Mouse (Mus musculus) gastrocnemius, postnatal 10 days (tissue): Measurements from ENCODE around the gene Utrn. TPM values are rescaled to one million over a fixed set of nuclear protein-coding genes. Genes with fewer than 3 reads are reported as not detected.

Source experiments
- DNase-seq: peaks from one replicate; pipeline ENCODE4 v3.0.0; 2021; ENCODE audit warnings: mixed read lengths
- total RNA-seq, 2 experiments: library from RNA; stranded (reverse); gene quantifications; 2 replicates each; pipeline ENCODE4 v1.2.3; 2021

The Utrn gene
- total RNA-seq, 2 experiments from 2014 or later, result 60.0 to 71.8 TPM

DNA sequence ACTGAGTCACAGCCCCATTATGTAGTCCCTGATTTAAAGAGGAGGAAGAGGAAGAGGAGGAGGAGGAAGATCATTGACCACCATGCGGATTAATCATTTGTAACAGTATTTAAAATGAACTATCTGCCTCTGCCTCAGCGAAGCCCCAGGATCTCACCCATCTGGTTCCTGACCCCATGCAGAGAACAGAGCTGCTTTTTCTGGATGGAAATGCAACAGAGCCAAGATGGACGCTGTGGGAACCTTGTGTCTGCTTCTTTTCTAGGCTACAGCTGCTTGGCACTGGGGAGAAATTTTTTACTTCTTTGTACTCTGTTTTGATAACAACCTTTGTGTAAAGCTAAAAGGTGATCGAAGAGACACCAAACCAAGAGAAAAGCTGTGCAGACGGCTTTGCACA lies 137.7 kb downstream of the Utrn start:
- DNase-seq, result no peak

DNA sequence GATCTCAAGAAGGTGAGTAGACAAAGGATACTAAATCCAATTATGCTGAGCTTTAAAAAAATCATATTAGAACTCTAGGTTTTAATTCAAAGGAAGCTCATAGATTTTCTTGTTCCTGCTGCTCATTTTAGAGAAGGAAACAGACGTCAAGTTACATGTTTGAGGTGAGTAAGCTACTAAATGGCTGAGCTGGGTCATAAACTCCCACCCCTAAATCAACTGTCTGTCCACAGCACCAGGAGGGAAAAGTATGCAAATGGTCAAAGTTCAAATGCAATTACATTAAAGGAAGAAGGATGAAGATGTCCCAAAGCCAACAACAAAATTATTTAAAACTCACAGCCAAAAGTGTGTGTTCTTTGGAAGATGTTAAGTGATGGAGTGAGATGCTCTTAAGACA lies 139.5 kb downstream of the Utrn start:
- no peak for DNase-seq

DNA sequence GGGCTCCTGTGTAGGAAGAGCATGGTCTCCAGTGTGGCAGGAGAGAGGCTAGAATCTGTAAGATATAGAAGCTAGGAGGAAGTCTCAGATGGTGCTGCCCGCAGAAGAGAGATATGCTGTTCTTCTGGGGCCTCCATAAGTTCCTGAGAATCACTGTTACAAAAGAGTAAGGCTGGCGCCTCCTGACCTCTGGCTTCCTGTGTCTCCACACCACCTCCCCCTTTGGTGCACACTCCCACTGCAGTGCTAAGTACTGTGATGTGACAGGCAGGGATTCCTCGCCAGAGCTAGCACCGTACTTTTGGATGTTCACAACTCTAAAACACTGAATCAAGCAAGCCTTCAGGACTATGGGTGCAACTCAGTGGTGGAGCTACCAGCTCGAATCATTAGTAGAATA lies 140.1 kb downstream of the Utrn start:
- DNase-seq, result no peak

DNA sequence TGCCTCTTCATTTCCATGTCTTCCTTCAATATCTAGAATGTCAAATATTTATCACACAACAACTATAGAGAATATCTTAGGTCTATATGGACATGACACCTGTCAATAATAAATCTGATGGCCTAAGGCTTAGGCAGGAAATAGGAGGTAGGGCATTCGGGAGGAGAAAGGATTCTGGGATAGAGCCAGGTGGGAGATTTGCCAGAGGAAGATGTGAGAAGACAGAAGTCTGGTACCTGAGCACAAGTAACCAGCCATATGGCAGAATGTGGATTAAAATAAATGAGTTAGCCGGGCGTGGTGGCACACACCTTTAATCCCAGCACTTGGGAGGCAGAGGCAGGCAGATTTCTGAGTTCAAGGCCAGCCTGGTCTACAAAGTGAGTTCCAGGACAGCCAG lies 141.3 kb downstream of the Utrn start:
- no peak for DNase-seq

DNA sequence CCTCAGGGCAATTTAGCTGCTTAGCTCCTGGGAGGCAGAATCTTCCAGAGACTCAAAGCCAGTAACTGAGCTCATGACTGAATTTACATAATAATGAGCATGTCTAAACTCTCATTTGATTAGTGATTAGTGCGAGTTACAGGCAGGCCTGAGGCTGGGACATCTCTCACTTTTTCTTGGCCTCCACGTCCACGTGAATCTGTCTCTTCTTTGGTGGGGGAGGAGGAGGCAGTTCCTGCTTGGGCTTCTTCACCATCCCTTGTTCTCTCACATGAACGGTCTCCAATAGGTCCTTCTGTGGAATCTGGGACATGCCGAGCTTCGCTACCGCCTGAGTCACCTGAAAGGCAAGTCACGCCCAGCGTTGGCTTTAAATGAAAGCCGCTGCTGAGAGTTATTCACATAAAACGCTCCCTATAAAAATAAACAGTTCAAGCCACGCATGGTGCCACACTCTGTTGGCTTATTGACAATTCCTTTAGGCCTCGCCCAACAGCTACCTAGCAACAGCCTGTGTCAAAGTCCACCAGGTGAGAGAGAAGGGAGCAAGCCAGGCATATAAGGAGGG lies 143.0 kb downstream of the Utrn start:
- DNase-seq, result no peak

DNA sequence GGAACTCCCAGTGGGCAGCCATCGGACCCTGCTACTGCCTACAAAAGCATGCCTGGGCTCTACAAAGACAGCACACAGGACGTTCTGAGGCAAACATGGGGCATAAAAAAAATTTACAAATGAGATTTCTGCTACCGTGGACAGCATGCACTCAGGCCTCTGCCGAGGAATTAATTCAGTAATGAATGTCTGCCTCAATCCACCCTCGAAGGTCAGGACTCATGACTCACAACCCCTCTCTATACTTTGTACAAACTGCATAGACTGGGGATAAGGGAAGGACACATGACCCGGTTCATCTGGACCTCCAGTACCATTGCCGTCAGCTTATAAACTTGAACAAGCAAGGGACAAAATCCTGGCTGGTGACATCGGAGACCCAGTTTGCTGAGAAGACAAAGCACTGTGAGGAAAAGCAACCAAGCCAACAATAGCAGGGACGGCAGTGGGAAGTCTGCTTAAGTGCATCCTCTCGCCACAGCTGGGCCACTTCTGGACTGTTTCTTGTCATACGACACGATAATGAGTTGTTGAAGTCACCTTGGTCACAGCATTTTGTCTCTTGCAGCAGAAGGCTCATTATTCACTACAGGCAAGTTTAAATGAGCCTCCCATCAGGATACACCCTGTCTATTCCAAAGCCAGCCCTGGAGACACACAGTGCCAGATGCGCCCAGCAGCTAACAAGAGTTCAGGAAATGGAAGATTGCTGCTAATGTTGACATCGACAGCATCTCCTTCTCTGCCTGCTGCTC lies 144.7 kb downstream of the Utrn start:
- no peak for DNase-seq

DNA sequence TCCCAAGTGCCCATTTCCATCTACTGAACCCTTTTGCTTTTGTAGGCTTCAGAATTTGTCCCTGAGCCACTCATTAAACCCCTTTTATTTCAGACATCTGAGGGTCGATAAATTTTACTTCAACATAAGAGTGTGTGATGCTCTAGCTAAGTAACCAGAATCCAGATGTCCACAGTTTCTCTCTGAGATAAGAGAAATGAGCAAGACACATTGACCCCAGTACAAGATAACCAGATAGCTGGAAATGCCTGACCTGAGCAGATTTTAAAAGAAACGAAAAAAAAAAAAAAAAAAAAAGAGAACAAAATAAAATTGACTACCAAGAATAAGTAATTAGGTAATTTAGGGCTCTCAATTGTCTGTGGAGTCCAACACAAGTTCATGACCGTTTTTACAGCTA lies 145.9 kb downstream of the Utrn start:
- DNase-seq, result no peak

DNA sequence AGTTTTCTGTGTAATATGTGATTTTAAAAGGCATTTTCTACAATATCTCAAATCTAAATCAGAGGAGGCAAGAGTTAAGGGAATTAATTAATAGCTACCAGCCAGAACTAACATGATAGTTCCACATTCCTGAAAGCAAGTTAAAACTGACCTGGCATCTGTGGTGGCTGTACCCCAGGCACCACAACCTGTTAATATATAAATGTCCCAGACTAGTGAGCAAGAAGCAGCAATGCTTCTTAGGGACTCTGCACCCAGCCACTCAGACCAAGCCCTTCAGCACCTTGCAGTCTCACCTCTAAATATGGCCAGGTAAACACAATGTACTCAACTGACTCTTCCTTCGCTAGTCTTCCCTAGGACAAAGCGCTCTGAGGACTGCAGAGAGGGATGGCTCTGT lies 147.1 kb downstream of the Utrn start:
- no peak for DNase-seq

DNA sequence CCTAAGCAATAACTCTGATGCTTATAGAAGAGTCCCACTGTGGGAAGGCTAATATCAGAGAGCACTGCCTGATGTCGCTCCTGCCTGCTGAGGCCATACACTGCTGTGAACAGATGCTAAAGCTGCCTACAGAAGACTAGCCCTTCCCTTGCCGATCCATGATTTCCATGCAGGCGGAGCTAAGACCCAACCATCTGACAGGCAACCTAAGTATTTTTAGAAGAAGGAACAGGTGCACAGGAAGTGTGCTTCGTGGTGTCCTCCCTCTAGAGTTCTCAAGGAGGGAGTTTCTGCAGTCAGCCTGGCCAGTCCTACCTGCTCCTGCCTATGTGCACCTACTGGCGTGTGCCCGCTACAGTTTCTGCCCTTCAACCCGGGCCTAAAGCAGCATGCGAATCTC lies 150.8 kb downstream of the Utrn start:
- no peak for DNase-seq

DNA sequence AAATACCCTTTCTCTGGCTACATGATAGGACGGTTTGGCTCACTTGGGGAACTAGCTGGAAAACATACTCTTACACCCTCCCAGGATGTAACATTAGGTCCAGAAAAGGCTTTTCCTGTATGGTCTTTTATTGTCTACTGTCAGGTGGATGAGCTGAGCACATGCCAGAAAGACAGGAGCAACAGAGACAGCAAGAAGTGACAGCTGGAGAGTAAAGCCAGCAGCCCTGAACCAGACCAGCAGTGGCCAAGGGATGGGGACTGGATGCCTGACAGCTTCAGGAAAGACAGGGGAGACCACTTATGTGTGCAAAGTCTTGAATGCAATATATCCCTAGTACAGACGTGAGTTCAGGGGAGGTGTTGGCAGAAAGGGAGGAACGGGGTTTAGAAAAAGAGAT lies 151.8 kb downstream of the Utrn start:
- DNase-seq, result no peak

DNA sequence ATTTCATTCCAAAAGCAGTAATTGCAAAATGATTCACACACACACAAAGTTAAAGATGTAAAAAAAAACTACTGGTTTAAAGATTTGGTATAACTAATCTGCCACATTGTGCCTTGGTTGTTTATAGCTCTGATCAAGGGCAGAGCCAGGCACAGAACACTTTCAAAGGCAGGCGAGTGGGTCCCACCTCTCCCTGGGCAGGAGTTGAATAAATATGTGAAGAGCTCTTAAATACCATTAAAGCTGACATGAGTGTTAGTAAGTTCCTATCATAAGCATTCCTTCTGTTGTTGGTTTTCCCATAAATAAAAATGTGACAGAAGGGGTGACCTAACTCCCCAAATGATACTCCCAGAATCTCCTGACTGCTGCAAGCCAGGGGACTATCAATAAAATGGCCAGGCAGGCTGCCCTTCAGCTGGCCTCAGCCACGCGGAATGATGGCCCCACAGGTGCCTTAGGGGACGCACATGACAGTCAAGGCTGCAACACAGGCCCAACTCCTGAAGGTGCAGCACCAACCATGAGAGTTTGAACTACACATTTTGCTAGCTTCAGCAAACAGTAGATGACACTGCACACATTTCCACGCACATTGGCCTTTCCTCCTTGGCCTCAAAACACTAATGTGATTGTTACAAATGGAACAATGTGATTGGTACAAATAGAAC lies 152.4 kb downstream of the Utrn start:
- no peak for DNase-seq

DNA sequence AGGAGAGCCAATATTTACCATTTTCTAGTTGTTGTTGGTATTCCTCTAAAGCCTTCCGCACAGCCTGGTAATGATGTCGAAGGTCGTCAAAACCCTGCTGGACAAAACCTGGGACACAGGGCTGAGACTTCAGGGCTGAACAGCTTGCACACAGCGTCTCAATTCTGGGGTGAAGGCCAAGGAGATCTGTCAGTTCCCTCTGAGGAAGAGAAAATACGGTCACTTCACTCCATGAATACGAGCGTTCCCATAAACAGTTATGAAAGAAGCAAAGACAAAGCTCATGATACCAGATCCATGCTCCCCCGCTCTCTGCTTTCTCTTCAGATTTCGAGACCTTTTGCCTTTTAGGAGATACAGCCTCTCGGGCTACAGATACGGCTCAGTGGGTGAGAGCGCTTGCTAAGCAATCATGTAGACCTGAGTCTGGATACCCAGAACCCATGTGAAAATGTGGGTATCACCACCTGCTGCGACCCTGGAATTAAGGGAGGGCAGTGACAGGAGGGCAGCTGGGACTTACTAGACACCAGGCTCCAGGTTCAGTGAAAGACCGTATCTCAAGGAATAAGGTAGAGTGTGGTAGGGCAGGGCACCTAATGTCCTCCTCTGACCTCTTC lies 155.8 kb downstream of the Utrn start:
- DNase-seq, result no peak

DNA sequence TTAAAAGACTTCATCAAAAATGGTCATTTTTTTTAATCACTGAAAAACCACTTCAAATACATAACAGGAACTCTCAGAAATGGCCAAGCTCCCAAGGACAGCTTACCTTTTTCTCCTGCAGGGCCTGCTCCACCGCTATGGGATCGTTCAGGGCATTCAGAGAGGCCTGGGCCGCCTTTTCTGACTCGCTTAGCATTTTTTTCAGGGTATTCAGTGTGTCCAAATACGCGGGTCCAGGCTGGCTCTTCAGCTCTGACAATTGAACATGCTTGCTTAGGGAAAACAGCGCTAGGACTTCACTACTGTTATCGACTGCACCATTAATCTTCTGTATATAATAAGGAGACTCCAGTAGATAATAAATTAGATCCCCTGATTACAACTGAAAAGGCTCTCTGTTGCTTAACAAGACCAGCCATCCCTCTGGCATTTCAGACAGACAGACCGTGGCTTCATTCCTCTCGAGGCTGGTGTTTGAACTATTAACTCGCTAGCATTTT lies 157.8 kb downstream of the Utrn start:
- DNase-seq, result no peak

DNA sequence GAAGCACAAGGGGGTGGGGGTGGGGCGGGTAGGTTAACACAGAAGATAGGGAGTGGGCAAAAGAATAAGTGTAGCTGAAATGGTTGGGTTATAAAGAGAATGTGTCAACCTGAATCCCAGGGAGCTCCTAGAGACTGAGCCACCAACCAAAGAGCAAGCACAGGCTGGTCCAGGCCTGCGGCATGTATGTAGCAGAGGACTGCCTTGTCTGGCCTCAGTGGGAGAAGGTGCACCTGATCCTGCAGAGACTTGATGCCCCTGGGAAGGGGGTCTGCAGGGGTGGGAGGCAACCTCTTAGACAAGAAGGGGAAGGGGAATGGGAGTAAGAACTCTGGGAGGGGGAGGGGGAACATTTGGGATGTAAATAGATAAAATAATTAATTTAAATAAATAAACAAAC lies 162.6 kb downstream of the Utrn start:
- no peak for DNase-seq

DNA sequence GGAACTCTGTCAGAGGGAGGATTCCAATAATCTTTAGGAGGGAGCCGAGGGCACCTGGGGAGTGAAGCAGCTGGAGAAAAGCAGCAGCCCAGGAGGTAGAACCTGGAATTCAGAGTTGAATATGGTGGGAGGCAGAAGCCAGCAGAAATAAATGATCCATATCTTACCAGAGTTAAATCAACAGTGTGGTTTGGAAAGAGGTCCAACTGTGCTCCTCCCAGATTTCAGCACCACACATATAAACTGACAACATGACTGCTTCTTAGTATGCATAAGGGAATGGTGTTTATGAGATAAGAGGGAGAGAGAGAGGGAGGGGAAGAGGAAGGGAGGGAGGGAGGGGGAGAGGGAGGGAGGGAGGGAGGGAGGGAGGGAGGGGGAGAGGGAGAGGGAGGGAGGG lies 163.2 kb downstream of the Utrn start:
- no peak for DNase-seq

DNA sequence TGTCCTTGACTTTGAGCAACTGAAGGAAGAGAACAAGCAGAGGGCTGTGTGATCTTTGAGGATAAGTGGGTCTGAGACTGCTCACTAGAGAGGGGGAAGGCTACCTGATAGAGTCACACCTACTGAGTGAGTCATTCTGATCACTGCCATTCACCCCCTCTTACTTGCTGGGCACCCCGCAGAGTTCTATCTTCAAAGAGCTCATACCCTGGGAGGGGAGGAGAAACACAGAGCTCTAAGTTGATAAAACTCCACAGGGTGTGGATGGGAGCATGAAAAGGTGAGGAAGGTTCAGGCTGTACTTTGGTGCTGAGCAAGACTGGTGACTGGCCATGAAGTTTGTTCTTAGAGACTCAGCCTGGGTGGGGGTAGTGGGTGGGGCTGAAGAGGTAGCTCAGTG lies 164.9 kb downstream of the Utrn start:
- DNase-seq, result no peak

DNA sequence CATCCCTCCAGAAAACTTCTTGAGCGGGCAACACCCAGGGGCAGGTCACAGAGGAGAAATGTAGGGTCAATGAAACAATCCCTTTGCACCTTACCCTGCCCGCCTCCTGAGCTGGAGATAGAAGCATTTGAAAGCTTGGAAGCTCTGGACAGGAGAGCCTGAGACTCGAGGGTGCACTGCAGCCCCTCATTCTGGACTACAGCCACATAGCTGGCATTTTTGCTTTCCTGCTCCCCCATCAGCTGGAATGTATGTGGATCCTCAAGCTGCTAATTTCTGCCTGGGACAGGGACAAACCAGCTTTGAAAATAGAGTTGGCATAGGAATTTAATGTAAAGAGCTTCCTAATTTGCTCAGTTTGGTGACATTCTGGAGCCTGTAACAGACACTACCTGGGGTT lies 165.6 kb downstream of the Utrn start:
- no peak for DNase-seq

DNA sequence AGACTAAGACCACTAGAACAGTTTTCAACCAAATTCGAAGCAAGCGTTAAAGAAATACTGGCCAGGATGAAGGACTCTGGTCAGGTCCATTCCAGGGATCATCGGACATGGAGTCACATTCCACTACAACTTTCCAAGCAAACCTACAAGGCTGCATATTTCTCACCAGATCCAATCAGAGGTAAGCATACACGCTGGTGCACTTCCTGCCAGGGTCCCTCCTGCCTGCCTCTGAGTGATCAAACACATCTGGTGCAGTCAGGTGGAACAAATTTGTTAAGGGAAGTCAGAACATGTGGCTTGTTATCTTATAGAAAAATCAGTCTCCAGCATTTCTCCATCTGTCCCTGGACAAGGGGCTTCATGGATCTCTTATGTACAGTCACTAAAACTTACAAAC lies 167.0 kb downstream of the Utrn start:
- no peak for DNase-seq

DNA sequence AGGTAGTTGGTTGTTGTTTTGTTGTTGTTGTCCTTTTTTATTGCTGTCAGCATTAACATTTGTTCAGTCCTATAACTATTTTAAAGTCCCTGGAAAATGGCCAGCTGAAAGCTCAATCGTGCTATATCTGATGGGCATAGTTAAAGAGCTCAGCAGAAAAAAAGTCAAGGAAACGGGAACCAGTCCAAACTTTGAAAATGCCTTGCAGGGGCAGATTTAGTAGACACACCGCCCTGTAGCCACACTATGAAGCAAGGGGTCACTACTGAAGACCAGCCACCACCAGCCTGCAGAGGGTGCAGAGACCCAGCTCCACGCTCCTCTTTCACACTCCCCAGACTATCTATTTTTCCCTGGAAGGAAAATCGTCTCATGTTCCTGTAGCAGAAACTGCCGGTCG lies 167.5 kb downstream of the Utrn start:
- no peak for DNase-seq

DNA sequence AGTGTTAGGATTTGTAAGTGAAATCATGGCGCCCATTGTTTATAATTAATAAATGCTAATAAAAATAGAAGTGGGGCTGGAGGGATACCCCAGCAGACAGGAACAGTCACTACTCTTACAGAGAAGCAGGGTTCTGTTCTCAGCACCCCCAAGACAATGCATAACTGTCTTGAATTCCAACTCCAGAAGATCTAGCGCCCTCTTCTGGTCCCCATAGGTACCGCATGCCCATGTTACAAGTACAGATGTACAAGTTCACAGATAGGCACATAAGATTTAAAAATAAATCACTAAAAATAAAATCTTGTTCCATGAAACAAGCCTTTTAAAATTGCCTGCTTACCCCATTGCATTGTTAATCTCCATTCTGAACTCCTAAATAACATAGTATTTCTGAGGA lies 168.6 kb downstream of the Utrn start:
- DNase-seq, result no peak

DNA sequence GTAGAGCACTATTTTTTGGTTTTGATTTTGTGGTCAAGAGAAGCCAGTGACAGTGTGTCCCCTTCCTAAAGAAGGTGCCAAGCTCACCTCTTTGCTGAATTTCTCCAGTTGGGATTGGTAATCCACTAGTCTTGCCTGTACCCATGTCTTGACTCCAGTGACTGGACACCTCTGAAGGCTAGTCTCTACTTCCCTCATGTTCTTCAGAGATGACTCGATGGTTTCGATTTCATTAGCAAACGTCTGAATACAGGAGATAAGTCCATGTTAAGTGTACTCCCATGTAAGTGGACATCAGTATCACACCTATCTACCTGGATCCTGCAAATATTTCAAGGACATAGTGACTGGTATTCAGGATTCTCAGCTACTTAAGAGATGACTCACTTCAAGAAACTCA lies 171.3 kb downstream of the Utrn start:
- no peak for DNase-seq

DNA sequence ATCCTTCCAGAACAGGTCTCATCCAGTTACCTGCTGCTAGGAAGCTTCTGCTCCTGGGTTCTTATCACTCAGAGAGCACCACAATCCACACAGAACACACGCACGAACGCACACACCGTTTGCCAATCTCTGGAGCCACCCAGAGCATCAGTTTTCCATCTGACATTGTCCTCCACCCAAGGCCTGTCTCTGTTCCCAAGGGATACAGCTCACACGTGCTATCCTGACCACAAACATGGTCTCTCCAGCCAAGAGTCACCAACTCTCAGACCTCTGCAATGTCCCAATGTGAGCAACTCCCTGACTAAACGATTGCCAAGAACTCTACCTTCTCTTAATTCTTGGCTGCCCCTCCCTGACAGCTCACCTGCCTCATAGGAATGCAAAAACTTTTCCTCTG lies 172.5 kb downstream of the Utrn start:
- no peak for DNase-seq

DNA sequence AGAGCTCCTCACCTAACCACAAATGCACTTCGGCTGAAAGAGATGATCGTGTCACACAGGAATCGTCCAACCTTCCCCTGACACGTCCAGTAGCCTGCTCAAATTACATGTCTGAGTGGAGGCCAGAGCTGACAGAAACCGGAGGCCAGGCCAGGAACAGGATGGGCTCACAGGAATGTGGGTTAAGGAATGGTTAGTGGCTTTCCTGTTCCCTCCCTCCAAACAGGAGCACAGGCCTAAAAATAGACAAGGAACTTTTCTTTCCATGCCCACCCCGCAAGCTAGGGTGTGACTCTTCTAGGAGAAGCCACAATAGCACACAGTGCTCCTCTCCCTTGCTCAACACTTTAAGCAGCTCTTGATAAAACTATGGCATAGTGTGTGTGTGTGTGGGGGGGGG lies 174.4 kb downstream of the Utrn start:
- DNase-seq, result peak; percentile 30
